Mouse (Mus musculus): Measurements from ENCODE around the gene Tmem163.

- TF ChIP-seq POLR2A (IDR thresholded peaks at IDR 0.05; ENCODE audit: borderline replicate concordance, extremely low read depth, low read depth, low read length) (no peak), CTCF (IDR thresholded peaks at IDR 0.05; ENCODE audit: insufficient read depth, low read length) (no peak)
These were observed 89.8 kb downstream of the Tmem163 start for GRCm38 (mm10) chr1:127589542-127589941.
